Mouse (Mus musculus): ENCODE measurements at regions not wholly inside any gene's neighbourhood (a gene's known extent, or its start where the extent isn't known, plus 50 kb on each side); places are given as distances from the start of the nearest gene placed in this dataset.

DNA sequence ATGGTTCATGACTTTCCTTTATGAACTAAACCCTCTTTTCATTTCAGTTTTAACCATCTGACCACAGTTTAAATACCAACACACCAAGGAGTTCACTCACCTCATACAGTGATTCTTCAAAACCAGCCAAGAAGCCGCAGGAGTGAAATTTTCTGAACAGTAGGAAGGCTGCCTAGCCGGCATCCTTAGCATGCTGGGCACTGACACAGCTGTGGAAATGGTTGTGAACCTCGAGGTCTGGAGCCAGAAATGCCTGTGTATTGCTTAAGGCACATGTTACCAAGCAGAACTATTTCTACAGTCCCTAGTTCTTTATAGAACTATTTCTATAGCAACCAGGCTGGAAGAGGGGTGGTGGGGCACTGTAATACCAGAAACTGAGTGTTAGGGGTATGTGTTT lies 102.1 kb upstream of the Meis1 start:
- Histone ChIP-seq H3K4me1 (ENCODE audit: insufficient read depth) (0 out of 2 replicates have a peak, but pooled peaks cover 9% of the 10 kb centered on the region), H3K9ac (no peak overlapping the region), H3K27me3 (ENCODE audit: insufficient read depth, low read length) (no peaks in the 10 kb centered on the region), H3K9me3 (ENCODE audit: low read depth, low read length) (no peaks in the 10 kb centered on the region), H3K4me3 (ENCODE audit: low read depth, low read length) (no peak overlapping the region), H3K36me3 (ENCODE audit: insufficient read depth) (no peaks in the 10 kb centered on the region), H3K4me2 (no peak overlapping the region), H3K27ac (ENCODE audit: low read depth) (peak overlapping the region; percentile 79)
- ATAC-seq (ENCODE audit: insufficient read depth): peak; percentile 49; the same call in 1 of the 2 replicates
- WGBS: 41% methylated on average over 3 of the region's 3 CpGs
- no peak for TF ChIP-seq CTCF (IDR thresholded peaks at IDR 0.05; ENCODE audit: low read depth)
- peak; percentile 54 for DNase-seq

- H3K27me3 ChIP-seq (ENCODE audit: insufficient read depth, low read length): no peaks in the 10 kb centered on the region
- H3K36me3 ChIP-seq (ENCODE audit: insufficient read depth): no peaks in the 10 kb centered on the region
- DNase-seq (no peak), ATAC-seq (ENCODE audit: insufficient read depth) (no peak)
- no peak overlapping the region for H3K4me3 ChIP-seq (ENCODE audit: low read depth, low read length)
- peaks cover 5% of the 10 kb centered on the region; the same call in 1 of the 2 replicates for H3K4me1 ChIP-seq (ENCODE audit: insufficient read depth)
- H3K27ac ChIP-seq (ENCODE audit: low read depth): no peak overlapping the region
- WGBS: 52% methylated on average over 2 of the region's 2 CpGs
- TF ChIP-seq CTCF (IDR thresholded peaks at IDR 0.05; ENCODE audit: low read depth): no peak
- H3K9me3 ChIP-seq (ENCODE audit: low read depth, low read length): no peaks in the 10 kb centered on the region
- H3K9ac ChIP-seq: no peak overlapping the region
- H3K4me2 ChIP-seq: no peak overlapping the region
Observed at GRCm38 (mm10) chr11:19135375-19136050, 116.7 kb upstream of the Meis1 start.

- Histone ChIP-seq H3K4me3 (ENCODE audit: low read depth, low read length) (no peak overlapping the region), H3K27me3 (ENCODE audit: insufficient read depth, low read length) (no peaks in the 10 kb centered on the region), H3K9me3 (ENCODE audit: low read depth, low read length) (no peaks in the 10 kb centered on the region), H3K9ac (no peak overlapping the region), H3K36me3 (ENCODE audit: insufficient read depth) (no peaks in the 10 kb centered on the region), H3K4me1 (ENCODE audit: insufficient read depth) (no peaks in the 10 kb centered on the region), H3K4me2 (no peak overlapping the region), H3K27ac (ENCODE audit: low read depth) (no peak overlapping the region)
- TF ChIP-seq CTCF (IDR thresholded peaks at IDR 0.05; ENCODE audit: low read depth): no peak
- DNase-seq (peak; percentile 89), ATAC-seq (ENCODE audit: insufficient read depth) (peak; percentile 88)
- 34% methylated on average over 5 of the region's 5 CpGs for WGBS
Observed at GRCm38 (mm10) chr11:19138423-19138822, 119.6 kb upstream of the Meis1 start.

DNA sequence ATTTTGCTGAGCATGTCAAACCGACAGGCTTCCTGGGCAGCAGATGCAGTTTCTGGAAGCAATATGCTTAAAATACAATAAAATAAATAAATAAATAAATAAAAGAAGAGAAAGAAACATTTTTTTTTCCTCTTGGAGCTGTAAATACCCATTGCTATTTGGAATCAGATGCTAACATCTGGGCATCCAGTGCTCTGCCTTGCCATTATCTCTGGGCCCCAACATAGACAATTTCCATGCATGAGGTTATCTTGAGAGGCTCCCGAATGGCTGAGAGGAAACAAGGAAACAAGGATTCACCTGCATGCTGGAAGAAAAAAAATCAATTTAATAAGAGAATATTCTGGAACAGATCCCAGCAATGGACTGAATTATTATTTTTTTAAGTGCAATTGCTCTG lies 120.0 kb upstream of the Meis1 start:
- no peak overlapping the region for H3K4me3 ChIP-seq (ENCODE audit: low read depth, low read length)
- H3K4me2 ChIP-seq: no peak overlapping the region
- no peak for ATAC-seq (ENCODE audit: insufficient read depth)
- H3K9me3 ChIP-seq (ENCODE audit: low read depth, low read length): no peaks in the 10 kb centered on the region
- 63% methylated on average over 2 of the region's 2 CpGs for WGBS
- TF ChIP-seq CTCF (IDR thresholded peaks at IDR 0.05; ENCODE audit: low read depth): no peak
- DNase-seq: no peak
- H3K4me1 ChIP-seq (ENCODE audit: insufficient read depth): no peaks in the 10 kb centered on the region
- H3K27ac ChIP-seq (ENCODE audit: low read depth): no peak overlapping the region; the same call in 1 of the 2 replicates
- H3K9ac ChIP-seq: no peak overlapping the region
- H3K36me3 ChIP-seq (ENCODE audit: insufficient read depth): no peaks in the 10 kb centered on the region
- no peaks in the 10 kb centered on the region for H3K27me3 ChIP-seq (ENCODE audit: insufficient read depth, low read length)

- H3K4me3 ChIP-seq (ENCODE audit: low read depth, low read length): no peak overlapping the region
- H3K4me1 ChIP-seq (ENCODE audit: insufficient read depth): no peaks in the 10 kb centered on the region
- H3K4me2 ChIP-seq: 0 out of 2 replicates have a peak overlapping the region, but pooled peaks have one; percentile 23
- 48% methylated on average over 17 of the region's 17 CpGs for WGBS
- no peak overlapping the region for H3K9ac ChIP-seq
- no peaks in the 10 kb centered on the region for H3K27me3 ChIP-seq (ENCODE audit: insufficient read depth, low read length)
- DNase-seq: peak; percentile 43
- no peaks in the 10 kb centered on the region for H3K9me3 ChIP-seq (ENCODE audit: low read depth, low read length)
- peak overlapping the region; percentile 42; the same call in 1 of the 2 replicates for H3K27ac ChIP-seq (ENCODE audit: low read depth)
- no peak for TF ChIP-seq CTCF (IDR thresholded peaks at IDR 0.05; ENCODE audit: low read depth)
- H3K36me3 ChIP-seq (ENCODE audit: insufficient read depth): no peaks in the 10 kb centered on the region
- no peak for ATAC-seq (ENCODE audit: insufficient read depth)
Observed at GRCm38 (mm10) chr11:19143267-19144000, 124.6 kb upstream of the Meis1 start.

GRCm38 (mm10) chr11:19144506-19144905 lies 125.7 kb upstream of the Meis1 start:
- no peak for ATAC-seq (ENCODE audit: insufficient read depth)
- no peaks in the 10 kb centered on the region for H3K4me1 ChIP-seq (ENCODE audit: insufficient read depth)

DNA sequence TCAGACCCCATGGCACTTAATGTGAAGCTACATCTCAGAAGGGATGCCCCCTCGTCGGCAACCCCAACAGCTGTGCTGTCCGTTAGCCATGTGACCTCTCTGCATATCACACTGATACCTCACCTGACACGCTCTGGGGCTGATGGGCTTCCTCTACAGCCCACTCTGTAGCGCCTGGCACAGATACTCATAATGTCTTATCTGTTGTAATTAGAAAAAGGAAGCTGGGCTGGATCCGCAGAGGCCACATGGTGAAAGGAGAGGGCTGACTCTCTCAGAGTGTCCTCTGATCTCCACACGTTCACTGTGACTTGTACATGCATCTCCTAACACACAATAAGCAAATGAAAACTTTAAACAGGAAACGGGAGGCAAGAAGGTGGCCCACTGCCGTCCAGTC lies 126.5 kb upstream of the Meis1 start:
- Histone ChIP-seq H3K27ac (ENCODE audit: low read depth) (no peak overlapping the region), H3K4me3 (ENCODE audit: low read depth, low read length) (no peak overlapping the region), H3K4me2 (no peak overlapping the region), H3K36me3 (ENCODE audit: insufficient read depth) (no peaks in the 10 kb centered on the region), H3K9ac (no peak overlapping the region), H3K27me3 (ENCODE audit: insufficient read depth, low read length) (no peaks in the 10 kb centered on the region), H3K9me3 (ENCODE audit: low read depth, low read length) (no peaks in the 10 kb centered on the region), H3K4me1 (ENCODE audit: insufficient read depth) (no peaks in the 10 kb centered on the region)
- DNase-seq (no peak), ATAC-seq (ENCODE audit: insufficient read depth) (no peak; the same call in 1 of the 2 replicates)
- no peak for TF ChIP-seq CTCF (IDR thresholded peaks at IDR 0.05; ENCODE audit: low read depth)
- WGBS: 44% methylated on average over 9 of the region's 9 CpGs

More at GRCm38 (mm10) chr11:19144506-19144905, 125.7 kb upstream of the Meis1 start:
- Histone ChIP-seq H3K9ac (no peak overlapping the region), H3K27ac (ENCODE audit: low read depth) (no peak overlapping the region), H3K27me3 (ENCODE audit: insufficient read depth, low read length) (no peaks in the 10 kb centered on the region), H3K4me2 (no peak overlapping the region), H3K4me3 (ENCODE audit: low read depth, low read length) (no peak overlapping the region), H3K9me3 (ENCODE audit: low read depth, low read length) (no peaks in the 10 kb centered on the region), H3K36me3 (ENCODE audit: insufficient read depth) (no peaks in the 10 kb centered on the region)
- no peak for DNase-seq
- no peak for TF ChIP-seq CTCF (IDR thresholded peaks at IDR 0.05; ENCODE audit: low read depth)
- 83% methylated on average over 6 of the region's 6 CpGs for WGBS
